Comparison of ENCODE assay signal across 9 mouse cellular contexts in genomic region chr9:57522114-57522860, GRCm38 (mm10). TPM values are rescaled to one million over a fixed set of nuclear protein-coding genes. Genes with fewer than 3 reads are reported as not detected.
DNase-seq lines count a peak whose midpoint lies in the region; ATAC-seq and TF ChIP-seq lines count a peak whose summit lies in the region.
"Had no signal": no experiment of that assay in that cellular context is flagged by ENCODE, and none has a peak within 500 bp of the region (broad histone marks: within the 10 kb centered on the region; RNA-seq: fewer than 3 reads in every experiment).

No protein-coding gene starts in this region.

- no peaks in the 10 kb centered on the region for H3K9me3 ChIP-seq in lung, embryonic 14.5 days (ENCODE audit: low read depth, low read length)
- H3K9me3 ChIP-seq in embryonic facial prominence, embryonic 11.5 days (replicated peaks; ENCODE audit: control insufficient read depth, low read length), result no peaks in the 10 kb centered on the region
- H3K9me3 ChIP-seq in intestine, embryonic 16.5 days (ENCODE audit: control insufficient read depth, low read length), result no peaks in the 10 kb centered on the region
- no peaks in the 10 kb centered on the region for H3K9me3 ChIP-seq in neural tube, embryonic 14.5 days (ENCODE audit: control insufficient read depth, low read length)

- TF ChIP-seq CTCF in lung, embryonic 14.5 days (IDR thresholded peaks at IDR 0.05; ENCODE audit: low read depth), result no peak

- no peak for DNase-seq in lung, embryonic 14.5 days
- DNase-seq in lung, postnatal 4 days, result no peak
- no peak for DNase-seq in embryonic facial prominence, embryonic 11.5 days (ENCODE audit: low spot score)
- DNase-seq in adrenal gland, adult 2 months, result no peak
- no peak for DNase-seq in thymus, postnatal 36 days
- DNase-seq in frontal cortex, postnatal 36 days (ENCODE audit: low spot score in 2 of 2), result no peak

- H3K9ac ChIP-seq in lung, embryonic 14.5 days, result peak overlapping the region; percentile 93
- H3K9ac ChIP-seq in embryonic facial prominence, embryonic 11.5 days (replicated peaks; ENCODE audit: low read length), result peak overlapping the region; percentile 94
- H3K9ac ChIP-seq in intestine, embryonic 16.5 days (ENCODE audit: low read depth, low read length), result peak overlapping the region; percentile 98
- H3K9ac ChIP-seq in neural tube, embryonic 14.5 days (replicated peaks; ENCODE audit: low read depth, low read length), result peak overlapping the region; percentile 99

- H3K27ac ChIP-seq in lung, embryonic 14.5 days (ENCODE audit: low read depth), result no peak overlapping the region; the same call in 1 of the 2 replicates
- H3K27ac ChIP-seq in embryonic facial prominence, embryonic 11.5 days (replicated peaks; ENCODE audit: low read depth, low read length), result no peak overlapping the region
- H3K27ac ChIP-seq in intestine, embryonic 16.5 days (ENCODE audit: low read length), result peak overlapping the region; percentile 95
- H3K27ac ChIP-seq in neural tube, embryonic 14.5 days (ENCODE audit: low read depth, low read length), result no peak overlapping the region

- H3K4me3 ChIP-seq in lung, embryonic 14.5 days (ENCODE audit: low read depth, low read length), result peak overlapping the region; percentile 95
- H3K4me3 ChIP-seq in embryonic facial prominence, embryonic 11.5 days (ENCODE audit: low read depth, low read length), result peak overlapping the region; percentile 97
- H3K4me3 ChIP-seq in intestine, embryonic 16.5 days (ENCODE audit: low read length), result peak overlapping the region; percentile 99
- peak overlapping the region; percentile 92 for H3K4me3 ChIP-seq in neural tube, embryonic 14.5 days (ENCODE audit: low read depth, low read length)

- no peaks in the 10 kb centered on the region; the same call in 1 of the 2 replicates for H3K4me1 ChIP-seq in lung, embryonic 14.5 days (ENCODE audit: insufficient read depth)
- H3K4me1 ChIP-seq in embryonic facial prominence, embryonic 11.5 days (ENCODE audit: control insufficient read depth, insufficient read depth, low read length), result no peaks in the 10 kb centered on the region
- peaks cover 32% of the 10 kb centered on the region for H3K4me1 ChIP-seq in intestine, embryonic 16.5 days (ENCODE audit: control insufficient read depth, insufficient read depth, low read length)
- peaks cover 19% of the 10 kb centered on the region for H3K4me1 ChIP-seq in neural tube, embryonic 14.5 days (ENCODE audit: control insufficient read depth, insufficient read depth, low read length)

- H3K36me3 ChIP-seq in lung, embryonic 14.5 days (ENCODE audit: insufficient read depth), result no peaks in the 10 kb centered on the region
- H3K36me3 ChIP-seq in embryonic facial prominence, embryonic 11.5 days (replicated peaks; ENCODE audit: control insufficient read depth, insufficient read depth, low read depth, low read length), result no peaks in the 10 kb centered on the region
- no peaks in the 10 kb centered on the region for H3K36me3 ChIP-seq in intestine, embryonic 16.5 days (ENCODE audit: control insufficient read depth, insufficient read depth, low read length)
- no peaks in the 10 kb centered on the region for H3K36me3 ChIP-seq in neural tube, embryonic 14.5 days (ENCODE audit: control insufficient read depth, insufficient read depth, low read length)

- no peak for ATAC-seq in lung, embryonic 14.5 days (ENCODE audit: insufficient read depth)
- ATAC-seq in embryonic facial prominence, embryonic 11.5 days (replicated peaks; ENCODE audit: insufficient number of reproducible peaks, low FRiP score, low TSS enrichment, low read depth), result no peak
- no peak for ATAC-seq in intestine, embryonic 16.5 days
- ATAC-seq in neural tube, embryonic 14.5 days (ENCODE audit: low read depth), result no peak

- H3K27me3 ChIP-seq in lung, embryonic 14.5 days (ENCODE audit: insufficient read depth, low read length), result no peaks in the 10 kb centered on the region
- H3K27me3 ChIP-seq in embryonic facial prominence, embryonic 11.5 days (ENCODE audit: control insufficient read depth, insufficient read depth, low read length), result no peaks in the 10 kb centered on the region
- H3K27me3 ChIP-seq in intestine, embryonic 16.5 days (replicated peaks; ENCODE audit: control insufficient read depth, insufficient read depth, low read length), result no peaks in the 10 kb centered on the region
- no peaks in the 10 kb centered on the region for H3K27me3 ChIP-seq in neural tube, embryonic 14.5 days (ENCODE audit: control insufficient read depth, insufficient read depth, low read length)

- H3K4me2 ChIP-seq in lung, embryonic 14.5 days, result peak overlapping the region; percentile 86
- H3K4me2 ChIP-seq in embryonic facial prominence, embryonic 11.5 days (ENCODE audit: low read depth, low read length), result peak overlapping the region; percentile 85
- H3K4me2 ChIP-seq in intestine, embryonic 16.5 days (ENCODE audit: low read depth, low read length), result peak overlapping the region; percentile 75
- H3K4me2 ChIP-seq in neural tube, embryonic 14.5 days (ENCODE audit: low read depth, low read length), result peak overlapping the region; percentile 86

- WGBS in lung, embryonic 14.5 days, result 27% methylated on average over 7 of the region's 7 CpGs
- WGBS in embryonic facial prominence, embryonic 11.5 days, result 48% methylated on average over 7 of the region's 7 CpGs
- WGBS in intestine, embryonic 16.5 days, result 17% methylated on average over 7 of the region's 7 CpGs
- 33% methylated on average over 7 of the region's 7 CpGs for WGBS in neural tube, embryonic 14.5 days

RNA-seq across cellular contexts. Expression of gene Cox5a, which starts 1.2 kb away (rescaled TPM):
- polyA plus RNA-seq in lung, embryonic 14.5 days (2014; fragmentation: Nextera tagmentation; extraction: Ambion mirVana), result 527 and 554 TPM in 2 replicates
- polyA plus RNA-seq in embryonic facial prominence, embryonic 11.5 days (2014; fragmentation: Nextera tagmentation; extraction: Ambion mirVana), result 585 and 615 TPM in 2 replicates
- polyA plus RNA-seq in intestine, embryonic 16.5 days (2015; fragmentation: Nextera tagmentation; extraction: Ambion mirVana), result 980 and 987 TPM in 2 replicates
- polyA plus RNA-seq in neural tube, embryonic 14.5 days (2014; fragmentation: Nextera tagmentation; extraction: Ambion mirVana), result 936 and 1,022 TPM in 2 replicates
- total RNA-seq in adrenal gland, adult 2 months (2021), result 100 to 1,000 TPM; 430 to 653 TPM
- polyA plus RNA-seq in adrenal gland, adult 2 months (2012; rRNA removed), result 880 and 1,121 TPM in 2 replicates

RNA-seq across cellular contexts. Expression of gene Fam219b, which starts 15.0 kb away (rescaled TPM):
- polyA plus RNA-seq in lung, embryonic 14.5 days (2014; fragmentation: Nextera tagmentation; extraction: Ambion mirVana), result 20.2 and 22.4 TPM in 2 replicates
- 15.3 and 15.8 TPM in 2 replicates for polyA plus RNA-seq in embryonic facial prominence, embryonic 11.5 days (2014; fragmentation: Nextera tagmentation; extraction: Ambion mirVana)
- 13.6 and 13.7 TPM in 2 replicates for polyA plus RNA-seq in intestine, embryonic 16.5 days (2015; fragmentation: Nextera tagmentation; extraction: Ambion mirVana)
- 23.7 and 24.0 TPM in 2 replicates for polyA plus RNA-seq in neural tube, embryonic 14.5 days (2014; fragmentation: Nextera tagmentation; extraction: Ambion mirVana)
- total RNA-seq in adrenal gland, adult 2 months (2021), result 10 to 100 TPM; 19.3 to 33.8 TPM
- 45.8 and 61.8 TPM in 2 replicates for polyA plus RNA-seq in adrenal gland, adult 2 months (2012; rRNA removed)

RNA-seq across cellular contexts. Expression of gene Rpp25, which starts 18.5 kb away (rescaled TPM):
- 2.3 and 2.4 TPM in 2 replicates for polyA plus RNA-seq in lung, embryonic 14.5 days (2014; fragmentation: Nextera tagmentation; extraction: Ambion mirVana)
- polyA plus RNA-seq in embryonic facial prominence, embryonic 11.5 days (2014; fragmentation: Nextera tagmentation; extraction: Ambion mirVana), result 0.91 and 2.1 TPM in 2 replicates
- polyA plus RNA-seq in intestine, embryonic 16.5 days (2015; fragmentation: Nextera tagmentation; extraction: Ambion mirVana), result 6.3 and 6.8 TPM in 2 replicates
- 21.5 and 25.8 TPM in 2 replicates for polyA plus RNA-seq in neural tube, embryonic 14.5 days (2014; fragmentation: Nextera tagmentation; extraction: Ambion mirVana)
- total RNA-seq in adrenal gland, adult 2 months (2021), result 1 to 10 TPM; 1.6 to 5.8 TPM
- 6.1 and 6.3 TPM in 2 replicates for polyA plus RNA-seq in adrenal gland, adult 2 months (2012; rRNA removed)
- total RNA-seq: neutrophil, adult 5-6 weeks had no signal

RNA-seq across cellular contexts. Expression of gene Mpi, which starts 30.3 kb away (rescaled TPM):
- 35.1 and 38.1 TPM in 2 replicates for polyA plus RNA-seq in lung, embryonic 14.5 days (2014; fragmentation: Nextera tagmentation; extraction: Ambion mirVana)
- polyA plus RNA-seq in embryonic facial prominence, embryonic 11.5 days (2014; fragmentation: Nextera tagmentation; extraction: Ambion mirVana), result 41.5 and 42.9 TPM in 2 replicates
- polyA plus RNA-seq in intestine, embryonic 16.5 days (2015; fragmentation: Nextera tagmentation; extraction: Ambion mirVana), result 58.4 and 59.4 TPM in 2 replicates
- 60.7 and 62.1 TPM in 2 replicates for polyA plus RNA-seq in neural tube, embryonic 14.5 days (2014; fragmentation: Nextera tagmentation; extraction: Ambion mirVana)
- 10 to 100 TPM; 35.6 to 41.8 TPM for total RNA-seq in adrenal gland, adult 2 months (2021)
- polyA plus RNA-seq in adrenal gland, adult 2 months (2012; rRNA removed), result 23.1 and 29.0 TPM in 2 replicates

RNA-seq across cellular contexts. Expression of gene Scamp2, which starts 38.5 kb away (rescaled TPM):
- 54.2 and 55.6 TPM in 2 replicates for polyA plus RNA-seq in lung, embryonic 14.5 days (2014; fragmentation: Nextera tagmentation; extraction: Ambion mirVana)
- 49.9 and 50.2 TPM in 2 replicates for polyA plus RNA-seq in embryonic facial prominence, embryonic 11.5 days (2014; fragmentation: Nextera tagmentation; extraction: Ambion mirVana)
- 95.7 and 97.2 TPM in 2 replicates for polyA plus RNA-seq in intestine, embryonic 16.5 days (2015; fragmentation: Nextera tagmentation; extraction: Ambion mirVana)
- 46.1 and 48.9 TPM in 2 replicates for polyA plus RNA-seq in neural tube, embryonic 14.5 days (2014; fragmentation: Nextera tagmentation; extraction: Ambion mirVana)
- total RNA-seq in adrenal gland, adult 2 months (2021), result 10 to 100 TPM; 65.7 to 72.3 TPM
- 81.1 and 94.0 TPM in 2 replicates for polyA plus RNA-seq in adrenal gland, adult 2 months (2012; rRNA removed)
